Mouse (Mus musculus) right cerebral cortex, postnatal 36 days (tissue): ENCODE measurements around the gene Ccdc88c.
"Not testable (repeated sequence)": the region's sequence is repeated elsewhere in the genome, so short reads cannot be mapped to it uniquely, and the experiment has no call there.

Source experiments
- DNase-seq, 2 experiments: peaks; one replicate each; pipeline ENCODE4 v3.0.0; 2022; ENCODE audit warnings: low spot score in 2 of 2, mixed read lengths in 1 of 2

Ccdc88c gene

DNA sequence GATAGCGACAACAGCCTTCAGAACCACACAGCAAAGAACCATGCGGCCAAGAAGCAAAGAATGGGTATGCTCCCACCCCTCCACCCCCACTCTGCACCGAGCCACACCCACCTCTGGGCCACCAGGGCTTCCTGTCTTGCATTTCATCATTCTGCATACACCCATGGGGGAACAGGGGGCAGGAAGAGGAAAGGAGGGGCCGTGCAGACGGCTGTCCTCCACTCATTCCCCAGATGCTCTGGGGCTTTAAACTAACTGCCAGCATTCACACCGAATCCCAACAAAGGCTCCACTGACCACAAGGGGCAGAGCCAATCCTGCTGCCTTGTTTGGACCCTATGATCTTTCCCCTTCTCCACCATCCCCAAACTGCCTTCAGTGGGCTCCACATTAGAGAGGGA lies 10.9 kb downstream of the Ccdc88c start:
- no peak for DNase-seq

DNA sequence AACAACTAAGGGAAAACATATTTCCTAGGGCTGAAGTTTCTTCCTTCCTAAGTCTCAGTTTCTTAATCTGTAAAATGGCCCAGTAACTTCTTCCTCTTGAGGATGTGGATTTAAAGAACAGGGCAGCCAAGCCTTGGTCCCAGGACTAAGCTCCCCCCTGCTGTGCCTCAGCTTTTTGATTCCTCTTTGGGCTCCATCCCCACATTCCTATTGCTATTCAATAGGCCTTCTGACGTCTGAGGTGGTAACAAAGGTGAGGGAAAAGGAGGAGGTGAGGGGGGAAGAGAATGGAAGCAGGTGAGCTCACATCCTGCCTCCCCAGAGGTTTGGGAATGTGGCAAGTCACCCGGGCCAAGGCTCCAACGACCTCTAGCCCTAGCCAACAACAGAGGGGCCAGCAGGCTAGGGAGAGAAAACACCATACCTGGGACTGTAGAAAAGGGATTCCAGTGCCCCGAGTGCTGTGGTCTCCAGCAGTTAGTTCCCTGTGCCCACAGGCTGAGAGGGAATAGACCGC lies 12.4 kb downstream of the Ccdc88c start:
- DNase-seq: no peak

DNA sequence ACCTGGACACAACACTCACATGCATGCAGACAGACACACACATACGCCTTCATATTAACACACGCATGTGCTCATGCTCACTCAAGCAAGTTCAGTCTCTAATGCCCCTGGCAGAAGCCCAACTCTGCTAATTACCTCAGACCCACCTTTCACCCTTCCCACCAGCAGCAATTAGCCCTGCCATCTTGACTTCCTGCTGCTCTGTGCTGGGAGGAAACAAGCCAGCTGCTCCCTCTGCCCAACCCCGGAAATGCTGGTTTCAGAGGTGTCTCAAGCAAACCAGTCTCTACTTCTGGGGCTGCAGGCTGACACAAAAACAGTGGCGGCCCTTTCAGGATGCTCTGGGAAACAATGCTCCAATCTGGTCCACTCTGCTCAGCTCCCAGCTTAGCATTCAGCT lies 12.9 kb downstream of the Ccdc88c start:
- DNase-seq: no peak

DNA sequence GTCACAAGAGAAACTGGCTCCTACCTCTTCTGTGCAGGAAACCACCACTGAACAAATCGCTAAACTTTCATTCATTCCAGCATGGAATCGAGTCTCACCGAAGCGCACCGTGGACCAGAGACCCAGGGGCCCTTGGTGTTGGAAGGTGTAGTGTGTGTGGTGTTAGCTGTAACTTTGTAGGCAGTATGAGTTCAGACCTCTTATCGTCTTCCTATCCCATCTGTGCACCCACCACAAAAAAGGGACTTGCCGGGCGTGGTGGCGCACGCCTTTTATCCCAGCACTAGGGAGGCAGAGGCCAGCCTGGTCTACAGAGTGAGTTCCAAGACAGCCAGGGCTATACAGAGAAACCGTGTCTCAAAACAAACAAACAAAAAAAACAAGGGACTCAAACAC lies 13.7 kb downstream of the Ccdc88c start:
- no peak for DNase-seq

DNA sequence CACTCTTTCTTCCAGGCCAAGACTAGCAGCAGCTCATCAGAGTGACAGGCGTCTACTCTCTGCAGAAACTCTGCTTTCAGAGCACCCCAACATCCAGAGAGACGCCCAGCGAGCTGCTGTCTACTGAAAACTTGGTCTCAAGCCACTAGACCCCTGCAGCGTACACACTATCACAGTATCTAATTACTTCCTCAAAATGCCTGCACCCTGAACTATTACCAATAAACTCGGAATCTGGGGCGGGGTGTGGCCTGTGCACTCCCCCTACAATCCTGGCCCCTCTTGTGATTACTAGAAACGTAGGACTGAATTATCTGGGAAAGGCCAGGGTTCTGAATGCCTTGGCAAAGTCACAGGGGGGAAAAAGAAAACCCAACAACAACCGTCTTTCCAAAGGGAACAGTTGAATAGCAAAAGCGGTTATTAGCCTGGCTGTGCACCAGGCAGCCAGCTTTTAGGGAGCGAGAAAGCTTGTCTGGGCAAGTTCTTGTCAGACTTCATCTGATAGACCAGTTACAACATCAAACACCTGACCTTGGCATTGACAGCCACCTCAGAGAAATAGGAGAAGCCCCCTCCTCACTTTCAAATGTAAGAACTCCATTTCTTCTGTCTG lies 14.2 kb downstream of the Ccdc88c start:
- DNase-seq: no peak

DNA sequence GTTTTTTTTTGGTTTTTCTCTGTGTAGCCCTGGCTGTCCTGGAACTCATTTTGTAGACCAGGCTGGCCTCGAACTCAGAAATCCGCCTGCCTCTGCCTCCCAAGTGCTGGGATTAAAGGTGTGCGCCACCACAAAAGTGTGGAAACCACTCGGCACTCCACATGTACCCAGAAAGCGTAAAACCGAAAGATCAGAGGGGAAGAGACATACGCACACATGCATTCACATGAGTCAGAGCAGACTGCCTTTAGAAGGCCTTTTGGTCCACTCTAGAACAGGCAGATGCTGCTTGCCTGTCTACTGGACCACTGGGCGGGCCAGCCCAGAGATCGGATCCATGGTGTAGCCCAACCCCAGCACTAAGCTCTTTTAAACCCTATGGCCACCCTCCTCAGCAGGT lies 15.2 kb downstream of the Ccdc88c start:
- DNase-seq: not testable (repeated sequence)

DNA sequence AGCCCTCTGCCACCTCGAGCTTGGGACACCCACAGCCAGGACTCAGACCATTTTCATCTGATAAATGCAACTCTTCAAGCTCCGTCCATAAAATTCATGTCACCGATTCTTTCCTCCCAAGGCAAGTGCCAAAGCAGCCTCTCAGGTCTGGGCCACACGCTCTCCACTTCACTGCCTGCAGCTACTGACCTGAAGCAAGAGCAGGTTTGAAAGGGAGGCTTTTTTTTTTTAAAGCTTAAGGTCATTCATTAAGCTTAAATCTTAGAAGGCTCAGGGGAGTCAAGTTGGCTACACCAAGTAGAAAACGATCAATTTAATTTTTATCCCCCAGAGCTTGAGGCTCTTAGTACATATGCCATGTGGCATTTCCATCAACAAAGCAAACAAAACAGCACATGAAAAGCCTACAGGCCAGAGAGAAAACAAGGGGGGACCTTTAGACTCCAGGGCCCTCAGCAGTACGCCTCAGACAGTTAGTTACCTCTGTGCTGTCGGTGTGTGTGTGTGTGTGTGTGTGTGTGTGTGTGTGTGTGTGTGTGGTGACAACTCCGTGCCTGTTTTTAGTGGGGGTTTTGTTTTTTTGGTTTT lies 15.7 kb downstream of the Ccdc88c start:
- no peak for DNase-seq

DNA sequence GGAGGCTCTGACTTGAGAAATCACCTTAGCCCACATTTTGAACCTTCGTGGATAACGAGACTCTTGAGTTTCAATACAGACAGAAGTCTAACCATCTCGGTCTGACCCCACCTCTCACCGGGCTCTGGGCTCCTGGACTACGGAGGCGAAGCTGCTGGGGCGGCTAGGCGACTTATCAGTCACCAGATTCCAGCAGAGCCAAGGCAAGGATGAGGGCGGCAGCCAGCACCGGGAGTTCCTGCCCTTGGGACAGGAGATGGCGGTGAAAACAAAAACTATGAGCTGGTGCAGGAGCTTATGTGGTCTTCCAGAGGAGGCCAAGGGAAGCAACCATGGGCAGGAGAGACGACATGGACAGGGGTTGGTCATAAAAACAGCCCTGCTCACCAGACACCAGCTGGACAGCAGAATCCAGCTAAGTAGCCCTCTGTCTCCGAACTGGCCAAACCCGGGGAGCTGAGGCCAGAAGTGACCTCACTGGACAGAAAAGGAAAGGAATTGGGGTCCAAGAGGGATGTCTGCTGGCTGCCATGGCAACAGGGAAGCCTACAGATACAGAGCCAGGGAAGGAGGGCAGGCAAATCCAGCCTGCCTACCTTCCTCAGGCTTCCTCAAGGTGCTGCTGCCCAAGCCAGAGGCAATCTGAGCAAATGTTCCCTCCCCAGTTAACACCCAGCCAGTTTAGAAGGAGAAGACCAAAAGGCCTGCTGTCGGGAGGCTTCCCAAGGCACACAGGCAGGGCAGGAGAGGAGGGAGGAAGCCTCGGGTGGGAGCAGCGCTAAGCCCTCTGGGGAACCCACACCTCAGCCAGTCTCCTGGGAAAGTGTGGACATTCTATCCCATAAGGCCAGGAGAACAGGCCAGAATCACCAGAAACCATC lies 16.4 kb downstream of the Ccdc88c start:
- no peak for DNase-seq

DNA sequence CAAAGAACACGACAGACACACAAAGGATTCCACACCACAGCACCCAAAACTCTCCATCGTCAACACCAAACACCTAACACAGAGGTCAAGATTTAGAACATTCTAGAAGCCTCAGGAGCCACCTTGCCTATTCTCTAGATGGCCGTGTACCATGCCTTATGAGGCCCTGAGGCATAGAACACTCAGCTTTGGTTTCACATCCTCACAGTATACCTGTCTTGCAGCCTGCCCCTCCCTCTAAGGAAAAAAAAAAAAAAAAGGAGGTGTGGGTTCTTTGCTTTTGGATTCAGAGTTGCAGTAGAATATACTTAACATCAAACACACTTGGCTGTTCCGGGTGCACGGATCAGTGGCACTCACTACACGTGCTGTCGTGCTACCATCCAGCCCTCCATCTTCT lies 17.8 kb downstream of the Ccdc88c start:
- DNase-seq: no peak

DNA sequence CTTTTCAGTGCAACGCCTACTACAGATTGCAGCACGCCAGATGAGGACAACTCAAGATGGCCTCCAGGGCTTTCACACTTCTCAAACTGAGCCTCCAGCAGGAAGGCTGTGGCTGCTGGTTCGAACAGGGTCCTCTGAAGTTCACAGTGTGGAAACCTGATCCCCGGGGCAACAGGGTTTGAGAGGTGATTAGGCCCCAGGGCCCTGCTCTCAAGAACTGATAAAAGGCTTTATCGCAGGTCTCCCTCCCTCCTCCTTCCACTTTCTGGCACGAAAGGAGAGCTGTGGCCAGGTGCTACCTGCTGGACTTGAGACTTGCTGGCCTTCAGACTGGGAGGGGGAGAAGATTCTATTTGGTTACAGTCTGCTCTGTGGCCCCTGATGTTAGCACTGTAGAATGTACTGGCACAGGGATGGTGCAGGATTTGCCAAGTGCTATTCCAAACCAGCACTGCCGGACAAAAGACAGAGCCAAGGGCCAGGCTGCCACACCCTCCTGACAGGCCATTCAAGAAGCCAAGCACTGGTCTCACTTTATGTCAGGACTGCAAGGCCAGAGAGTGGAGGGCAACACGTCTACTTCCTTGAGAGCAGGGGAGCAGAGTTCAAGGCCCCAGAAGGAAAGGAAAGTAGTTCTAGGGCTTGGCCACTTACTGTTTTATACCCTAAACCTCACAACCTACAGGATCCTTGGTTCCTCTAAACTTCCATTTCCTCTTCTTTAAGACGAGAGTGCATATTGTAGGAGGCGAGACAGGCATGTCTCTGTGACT lies 18.5 kb downstream of the Ccdc88c start:
- no peak for DNase-seq

DNA sequence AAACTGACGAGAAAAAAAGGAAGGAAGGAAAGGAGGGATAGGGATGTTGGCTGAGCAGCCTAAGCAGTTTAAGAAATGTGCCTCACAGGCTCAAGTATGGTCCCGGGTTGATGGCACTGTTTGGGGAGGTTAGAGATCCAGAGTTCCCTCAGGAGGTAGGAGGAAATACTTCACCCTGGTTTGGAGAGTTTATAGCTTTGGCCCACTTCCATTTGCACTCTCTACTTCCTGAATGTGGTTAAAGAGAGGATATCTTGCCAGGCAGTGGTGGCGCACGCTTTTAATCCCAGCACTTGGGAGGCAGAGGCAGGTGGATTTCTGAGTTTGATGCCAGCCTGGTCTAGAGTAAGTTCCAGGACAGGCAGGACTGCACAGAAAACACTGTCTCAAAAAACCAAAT lies 19.6 kb downstream of the Ccdc88c start:
- DNase-seq: no peak

DNA sequence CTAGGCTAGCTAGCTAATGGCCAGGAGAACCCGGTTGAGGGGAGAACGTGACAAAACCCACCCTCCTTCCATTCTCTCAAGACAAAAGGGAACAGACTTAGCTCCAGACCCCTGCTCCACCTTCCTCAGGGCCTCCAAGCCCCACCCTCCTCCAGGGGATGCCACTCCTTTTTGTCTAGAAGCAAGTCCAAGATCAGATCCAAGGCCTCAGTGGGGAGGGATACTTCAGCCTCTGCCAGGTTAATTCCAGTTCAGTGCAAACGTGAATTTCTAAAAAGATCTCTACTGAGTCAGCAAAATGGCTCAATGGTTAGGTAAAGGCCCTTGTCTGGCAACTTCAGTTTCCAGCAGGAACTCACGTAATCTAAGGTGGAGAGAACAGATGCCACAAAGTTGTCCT lies 20.2 kb downstream of the Ccdc88c start:
- no peak for DNase-seq

DNA sequence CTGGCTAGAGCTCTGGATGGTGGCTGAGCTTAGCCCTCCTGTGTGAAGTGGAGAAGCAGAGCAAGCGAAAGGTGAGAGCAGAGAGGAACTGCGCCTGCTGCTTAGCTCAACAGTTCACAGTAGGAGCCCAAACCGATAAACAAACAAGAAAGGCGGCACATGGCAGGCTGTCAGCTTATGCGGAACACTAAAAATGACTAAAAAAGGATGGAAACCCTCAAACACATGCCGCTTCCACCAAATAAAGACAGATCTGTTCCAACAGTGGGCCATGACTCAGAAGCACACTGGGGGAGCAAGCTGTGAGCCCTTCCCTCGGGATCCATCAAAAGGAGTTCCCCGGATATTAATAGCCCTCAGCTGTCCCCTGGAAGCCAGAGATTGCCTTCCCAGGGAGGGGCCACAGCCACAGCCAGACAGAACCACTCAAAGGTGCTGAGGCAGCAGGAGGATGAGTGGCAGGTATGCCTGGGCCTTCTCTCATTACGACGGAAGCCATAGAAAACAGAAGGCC lies 20.8 kb downstream of the Ccdc88c start:
- peak; percentile 68 to 71 for DNase-seq

DNA sequence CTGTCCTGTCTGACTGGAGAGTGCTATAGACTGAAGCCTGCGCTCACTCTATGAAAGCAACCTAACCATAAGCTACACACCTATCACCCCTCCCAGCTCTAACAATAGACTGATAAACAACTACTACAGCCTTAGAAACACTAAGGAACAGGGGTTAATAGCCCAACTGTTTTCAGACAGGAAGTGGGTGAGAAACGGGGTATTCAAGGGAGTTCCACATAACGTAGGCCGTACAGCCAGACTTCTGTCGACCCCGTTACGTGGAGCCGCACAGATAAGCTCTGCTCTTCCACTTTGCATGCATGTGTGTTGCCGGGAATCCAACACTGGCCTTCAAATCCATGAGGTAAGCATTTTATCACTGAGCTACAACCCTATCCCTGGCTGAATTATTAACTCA lies 21.4 kb downstream of the Ccdc88c start:
- no peak for DNase-seq

DNA sequence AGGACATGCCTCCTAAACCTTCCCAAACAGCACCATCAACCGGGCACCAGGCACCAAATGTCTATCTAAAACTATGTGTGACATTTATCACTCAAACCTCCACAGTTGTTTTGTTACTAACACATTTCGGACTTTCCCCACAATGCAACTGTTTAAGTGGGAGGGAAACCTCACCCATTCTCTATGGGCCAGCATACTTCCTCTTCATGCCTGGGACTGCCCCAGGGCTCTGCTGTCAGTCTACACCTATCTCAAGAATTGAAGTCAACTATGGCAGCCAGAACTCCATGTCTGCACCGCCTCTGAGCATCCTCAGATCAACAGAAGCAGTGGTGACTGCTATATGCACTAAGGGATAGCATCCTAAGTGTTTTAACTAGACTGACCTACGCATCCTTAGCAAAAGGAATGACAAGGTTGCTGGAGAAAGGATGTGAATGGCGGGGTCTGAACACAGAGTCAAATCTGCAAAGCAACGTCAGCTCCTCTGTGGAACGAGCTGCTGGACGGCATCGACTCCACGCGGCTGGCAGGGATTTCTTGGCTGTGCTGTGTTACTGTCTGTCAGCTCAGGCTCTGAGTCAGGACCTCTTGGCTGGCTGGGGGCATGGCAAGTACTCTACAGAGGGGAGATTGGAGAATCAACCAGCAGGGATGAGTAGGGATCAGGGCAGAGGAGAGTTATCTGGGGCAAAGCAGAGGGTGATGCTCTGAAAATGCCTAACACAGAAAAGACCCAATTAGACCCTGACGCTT lies 23.0 kb downstream of the Ccdc88c start:
- DNase-seq: no peak

DNA sequence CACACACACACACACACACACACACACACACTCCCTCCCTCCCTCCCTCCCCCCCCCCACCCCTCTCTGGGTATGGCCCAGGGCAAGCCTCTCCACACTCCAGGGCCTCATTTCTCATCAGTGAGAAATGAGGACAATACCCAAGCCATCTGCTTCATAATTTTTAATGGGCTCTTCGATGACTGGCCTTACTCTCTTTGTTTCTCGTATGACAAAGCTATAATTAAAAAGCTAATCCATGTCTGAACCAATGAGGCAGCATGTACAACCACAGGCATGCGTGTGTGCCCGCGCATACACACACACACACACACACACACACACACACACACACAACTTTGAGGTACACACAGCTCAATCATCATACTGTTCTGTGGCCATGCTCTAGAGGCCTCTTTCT lies 23.9 kb downstream of the Ccdc88c start:
- DNase-seq: no peak

DNA sequence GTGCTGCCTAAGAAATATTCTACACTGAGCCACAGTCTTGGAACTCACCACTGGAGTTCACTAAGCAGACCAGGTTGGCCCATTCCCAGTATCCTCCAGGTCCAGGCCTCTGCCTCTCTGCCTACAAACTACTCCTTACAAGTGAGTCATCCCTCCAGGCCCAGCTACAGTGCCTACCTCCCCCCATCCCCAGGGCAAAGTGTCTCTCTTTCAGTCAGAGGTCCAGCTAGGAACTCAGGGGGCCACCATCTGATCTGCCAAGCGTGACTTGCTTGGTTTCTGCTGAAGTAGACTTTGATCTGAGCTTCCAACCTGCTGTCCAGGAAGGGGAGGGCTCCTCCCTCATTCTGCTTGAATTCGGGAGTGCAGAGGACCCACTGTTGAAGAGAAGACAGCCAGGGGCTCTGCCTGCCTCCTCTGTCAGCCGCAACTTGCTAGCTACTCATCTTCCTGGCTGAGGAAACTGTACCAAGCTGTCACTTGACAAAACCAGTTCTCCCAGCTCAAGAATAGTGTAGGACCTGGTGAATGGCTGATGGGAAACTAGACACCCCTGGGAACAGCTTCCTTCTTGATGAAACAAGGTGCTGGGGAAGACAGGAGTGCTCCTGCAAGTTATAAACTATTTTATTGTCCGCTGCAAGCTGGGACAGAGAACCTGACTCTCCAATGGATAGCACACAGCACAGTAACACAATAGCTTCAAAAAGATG lies 25.9 kb downstream of the Ccdc88c start:
- DNase-seq: no peak

DNA sequence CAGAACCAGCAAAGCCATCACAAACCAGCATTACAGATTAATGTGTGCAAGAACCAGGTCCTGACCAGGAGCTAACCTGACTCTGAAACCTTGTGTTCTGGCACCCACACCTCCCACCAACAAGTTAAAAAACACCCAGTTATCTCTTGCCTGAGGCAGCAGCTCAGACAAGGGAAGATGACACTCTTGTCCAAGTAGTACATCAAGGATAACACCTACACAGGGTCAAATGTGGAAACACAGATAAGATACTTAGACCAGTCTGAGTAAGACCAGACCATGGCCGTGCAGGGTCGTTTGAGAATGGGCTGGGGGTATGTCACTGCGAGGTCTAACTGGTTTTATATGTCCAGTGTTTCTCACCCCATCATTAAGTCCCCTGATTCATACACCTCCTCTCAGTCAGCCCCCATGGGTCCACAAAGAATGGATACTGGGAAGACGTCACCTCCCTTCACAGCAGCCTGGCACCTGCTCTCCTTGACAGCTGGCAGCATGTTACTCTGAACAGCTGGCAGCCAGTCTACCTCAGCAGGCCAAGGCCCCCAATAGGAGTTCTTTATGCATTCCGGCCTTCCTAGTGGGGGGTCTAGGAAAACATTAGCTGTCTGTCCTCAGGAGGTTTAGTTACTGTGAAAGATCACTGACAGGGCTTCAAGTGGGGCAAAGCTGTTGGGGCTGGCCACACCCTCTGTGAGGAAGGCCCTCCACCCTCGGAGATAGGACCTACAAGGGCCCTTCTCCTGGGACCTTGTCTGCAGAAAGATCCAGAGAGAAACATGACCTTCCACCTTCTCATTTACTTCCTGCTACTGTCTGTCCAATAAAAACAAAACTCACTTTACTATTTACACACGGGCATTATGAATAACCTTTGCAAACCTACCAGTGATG lies 29.5 kb downstream of the Ccdc88c start:
- no peak for DNase-seq

DNA sequence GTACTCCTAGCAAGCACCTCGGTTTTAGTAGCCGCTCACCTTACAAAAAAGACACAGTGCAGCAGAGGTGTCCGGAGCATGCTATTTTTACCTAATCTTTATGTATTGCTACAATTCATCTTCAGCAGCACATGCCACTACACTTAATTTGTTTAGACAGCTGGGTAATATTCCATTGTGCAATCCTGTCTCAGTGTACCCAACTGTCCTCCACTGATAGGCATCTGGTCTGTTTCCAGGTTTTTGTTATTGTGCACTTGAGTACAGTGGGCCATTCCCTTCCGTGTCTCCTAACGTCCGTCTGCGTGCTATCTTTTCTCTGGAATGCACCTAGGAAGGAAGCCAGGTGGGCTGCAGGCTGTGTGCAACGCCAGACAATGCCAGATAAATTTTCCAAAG lies 30.3 kb downstream of the Ccdc88c start:
- DNase-seq: no peak
